Mouse (Mus musculus): ENCODE data around the gene Tmeff1.

Tmeff1 gene

GRCm38 (mm10) chr4:48584421-48585240 lies at the start of gene Tmeff1:
Gene Tmeff1, plus strand, starts transcription at chr4:48585174.
- DNase-seq (ENCODE audit: low read depth, low spot score): peak; percentile 33

GRCm38 (mm10) chr4:48536275-48536674 lies 48.7 kb upstream of the Tmeff1 start:
- no peak for DNase-seq (ENCODE audit: low read depth, low spot score)

GRCm38 (mm10) chr4:48537024-48537423 lies 48.0 kb upstream of the Tmeff1 start:
- DNase-seq (ENCODE audit: low read depth, low spot score): no peak

- DNase-seq (ENCODE audit: low read depth, low spot score): no peak
These were observed 46.4 kb upstream of the Tmeff1 start for GRCm38 (mm10) chr4:48538581-48538980.

- DNase-seq (ENCODE audit: low read depth, low spot score): peak; percentile 34
These were observed 45.0 kb upstream of the Tmeff1 start, which contains the start of gene Msantd3 for GRCm38 (mm10) chr4:48539841-48540575. Gene Msantd3, plus strand, starts transcription at chr4:48539935.

- peak; percentile 20 for DNase-seq (ENCODE audit: low read depth, low spot score)
These were observed 44.3 kb upstream of the Tmeff1 start for GRCm38 (mm10) chr4:48540576-48541111.

- no peak for DNase-seq (ENCODE audit: low read depth, low spot score)
These were observed 43.3 kb upstream of the Tmeff1 start for GRCm38 (mm10) chr4:48541526-48542250.

- DNase-seq (ENCODE audit: low read depth, low spot score): no peak
These were observed 42.6 kb upstream of the Tmeff1 start for GRCm38 (mm10) chr4:48542351-48542750.

- DNase-seq (ENCODE audit: low read depth, low spot score): no peak
These were observed 41.7 kb upstream of the Tmeff1 start for GRCm38 (mm10) chr4:48543071-48543865.

GRCm38 (mm10) chr4:48544141-48544540 lies 40.8 kb upstream of the Tmeff1 start:
- no peak for DNase-seq (ENCODE audit: low read depth, low spot score)

GRCm38 (mm10) chr4:48545966-48546365 lies 39.0 kb upstream of the Tmeff1 start:
- no peak for DNase-seq (ENCODE audit: low read depth, low spot score)

- DNase-seq (ENCODE audit: low read depth, low spot score): no peak
These were observed 38.1 kb upstream of the Tmeff1 start for GRCm38 (mm10) chr4:48546568-48547496.

GRCm38 (mm10) chr4:48548393-48549045 lies 36.5 kb upstream of the Tmeff1 start:
- DNase-seq (ENCODE audit: low read depth, low spot score): no peak

- DNase-seq (ENCODE audit: low read depth, low spot score): no peak
These were observed 35.3 kb upstream of the Tmeff1 start for GRCm38 (mm10) chr4:48549661-48550060.

- no peak for DNase-seq (ENCODE audit: low read depth, low spot score)
These were observed 32.4 kb upstream of the Tmeff1 start for GRCm38 (mm10) chr4:48552486-48553064.

- no peak for DNase-seq (ENCODE audit: low read depth, low spot score)
These were observed 30.8 kb upstream of the Tmeff1 start for GRCm38 (mm10) chr4:48554132-48554531.

GRCm38 (mm10) chr4:48555729-48556128 lies 29.2 kb upstream of the Tmeff1 start:
- no peak for DNase-seq (ENCODE audit: low read depth, low spot score)

GRCm38 (mm10) chr4:48559652-48560051 lies 25.3 kb upstream of the Tmeff1 start:
- no peak for DNase-seq (ENCODE audit: low read depth, low spot score)

GRCm38 (mm10) chr4:48561824-48562223 lies 23.1 kb upstream of the Tmeff1 start:
- no peak for DNase-seq (ENCODE audit: low read depth, low spot score)
